Mouse (Mus musculus): ENCODE results near the gene Zscan12. TPM values are rescaled to one million over a fixed set of nuclear protein-coding genes. Genes with fewer than 3 reads are reported as not detected.

The Zscan12 gene
- polyA plus RNA-seq, 2 experiments, result 2.5 to 2.9 TPM

- H3K4me1 ChIP-seq (replicated peaks; ENCODE audit: control insufficient read depth in 2 of 2, insufficient read depth in 2 of 2, low read length in 1 of 2), result peaks cover 13 to 16% of the 10 kb centered on the region in 2 experiments
These were observed 45.6 kb downstream of the Zscan12 start for GRCm38 (mm10) chr13:21407969-21408804.

GRCm38 (mm10) chr13:21408805-21409459 is 46.3 kb downstream of the Zscan12 start:
- ATAC-seq (ENCODE audit: insufficient read depth), result no peak
- TF ChIP-seq CTCF (IDR thresholded peaks at IDR 0.05; ENCODE audit: low read depth), result no peak
- TF ChIP-seq EP300 (IDR thresholded peaks at IDR 0.05; ENCODE audit: low read depth), result no peak
- WGBS (ENCODE audit: insufficient replicate concordance), result 59% methylated on average over 11 of the region's 11 CpGs
- no peaks in the 10 kb centered on the region for H3K9me3 ChIP-seq (ENCODE audit: control insufficient read depth, low read length)
- H3K27ac ChIP-seq, result peak overlapping the region; percentile 49
- peaks cover 21% of the 10 kb centered on the region in 2 experiments for H3K4me1 ChIP-seq (replicated peaks; ENCODE audit: control insufficient read depth in 2 of 2, insufficient read depth in 2 of 2, low read length in 1 of 2)
- H3K9ac ChIP-seq (replicated peaks), result peak overlapping the region; percentile 79
- H3K36me3 ChIP-seq (replicated peaks; ENCODE audit: control insufficient read depth, insufficient read depth, low read depth), result no peaks in the 10 kb centered on the region
- DNase-seq (ENCODE audit: low read depth in 3 of 3, low spot score in 3 of 3), result no peak
- no peaks in the 10 kb centered on the region for H3K27me3 ChIP-seq (ENCODE audit: control insufficient read depth, insufficient read depth, low read length)
- peak overlapping the region; percentile 86 for H3K4me2 ChIP-seq (ENCODE audit: low read depth)
- peak overlapping the region; percentile 52 to 62 for H3K4me3 ChIP-seq (ENCODE audit: insufficient read depth in 1 of 2, low read depth in 2 of 2, low read length in 2 of 2)

More at GRCm38 (mm10) chr13:21407969-21408804, 45.6 kb downstream of the Zscan12 start:
- WGBS (ENCODE audit: insufficient replicate concordance), result 4% methylated on average over 27 of the region's 27 CpGs
- no peaks in the 10 kb centered on the region for H3K9me3 ChIP-seq (ENCODE audit: control insufficient read depth, low read length)
- H3K27me3 ChIP-seq (ENCODE audit: control insufficient read depth, insufficient read depth, low read length), result no peaks in the 10 kb centered on the region
- H3K9ac ChIP-seq (replicated peaks), result peak overlapping the region; percentile 79
- TF ChIP-seq CTCF (IDR thresholded peaks at IDR 0.05; ENCODE audit: low read depth) (no peak), EP300 (IDR thresholded peaks at IDR 0.05; ENCODE audit: low read depth) (no peak)
- ATAC-seq (ENCODE audit: insufficient read depth), result peak; percentile 80
- peak overlapping the region; percentile 86 for H3K4me2 ChIP-seq (ENCODE audit: low read depth)
- peak overlapping the region; percentile 49 for H3K27ac ChIP-seq
- DNase-seq (ENCODE audit: low read depth in 3 of 3, low spot score in 3 of 3), result peak; percentile 62 to 73 (median 71)
- no peaks in the 10 kb centered on the region for H3K36me3 ChIP-seq (replicated peaks; ENCODE audit: control insufficient read depth, insufficient read depth, low read depth)
- peak overlapping the region; percentile 52 to 62 for H3K4me3 ChIP-seq (ENCODE audit: insufficient read depth in 1 of 2, low read depth in 2 of 2, low read length in 2 of 2)

- H3K27me3 ChIP-seq (ENCODE audit: control insufficient read depth, insufficient read depth, low read length), result no peaks in the 10 kb centered on the region
- peak overlapping the region; percentile 71 for H3K4me2 ChIP-seq (ENCODE audit: low read depth)
- TF ChIP-seq EP300 (IDR thresholded peaks at IDR 0.05; ENCODE audit: low read depth) (no peak), CTCF (IDR thresholded peaks at IDR 0.05; ENCODE audit: low read depth) (no peak)
- peak; percentile 72 to 79 (median 73) for DNase-seq (ENCODE audit: low read depth in 3 of 3, low spot score in 3 of 3)
- peak overlapping the region; percentile 99 for H3K27ac ChIP-seq
- H3K9ac ChIP-seq (replicated peaks), result peak overlapping the region; percentile 63
- H3K4me3 ChIP-seq (ENCODE audit: insufficient read depth in 1 of 2, low read depth in 2 of 2, low read length in 2 of 2), result peak overlapping the region in 1 of 2 experiments; percentile 26; a peak in 2 of 4 replicates
- ATAC-seq (ENCODE audit: insufficient read depth), result peak; percentile 79
- H3K36me3 ChIP-seq (replicated peaks; ENCODE audit: control insufficient read depth, insufficient read depth, low read depth), result no peaks in the 10 kb centered on the region
- no peaks in the 10 kb centered on the region for H3K9me3 ChIP-seq (ENCODE audit: control insufficient read depth, low read length)
- peaks cover 56 to 63% of the 10 kb centered on the region in 2 experiments for H3K4me1 ChIP-seq (replicated peaks; ENCODE audit: control insufficient read depth in 2 of 2, insufficient read depth in 2 of 2, low read length in 1 of 2)
- 19% methylated on average over 15 of the region's 15 CpGs for WGBS (ENCODE audit: insufficient replicate concordance)
These were observed 51.9 kb downstream of the Zscan12 start for GRCm38 (mm10) chr13:21414231-21415212.

- Histone ChIP-seq H3K9ac (replicated peaks) (peak overlapping the region; percentile 63), H3K36me3 (replicated peaks; ENCODE audit: control insufficient read depth, insufficient read depth, low read depth) (no peaks in the 10 kb centered on the region), H3K9me3 (ENCODE audit: control insufficient read depth, low read length) (no peaks in the 10 kb centered on the region), H3K4me2 (ENCODE audit: low read depth) (peak overlapping the region; percentile 71), H3K27ac (peak overlapping the region; percentile 99), H3K4me1 (replicated peaks; ENCODE audit: control insufficient read depth in 2 of 2, insufficient read depth in 2 of 2, low read length in 1 of 2) (peaks cover 61 to 69% of the 10 kb centered on the region in 2 experiments), H3K4me3 (ENCODE audit: insufficient read depth in 1 of 2, low read depth in 2 of 2, low read length in 2 of 2) (peak overlapping the region in 1 of 2 experiments; percentile 26; a peak in 2 of 4 replicates), H3K27me3 (ENCODE audit: control insufficient read depth, insufficient read depth, low read length) (no peaks in the 10 kb centered on the region)
- 22% methylated on average over 4 of the region's 4 CpGs for WGBS (ENCODE audit: insufficient replicate concordance)
- TF ChIP-seq EP300 (IDR thresholded peaks at IDR 0.05; ENCODE audit: low read depth), result peak; percentile 22; the same call in 1 of the 2 replicates
- no peak for TF ChIP-seq CTCF (IDR thresholded peaks at IDR 0.05; ENCODE audit: low read depth)
- DNase-seq (ENCODE audit: low read depth in 3 of 3, low spot score in 3 of 3) (no peak), ATAC-seq (ENCODE audit: insufficient read depth) (peak; percentile 49; the same call in 1 of the 2 replicates)
These were observed 52.6 kb downstream of the Zscan12 start for GRCm38 (mm10) chr13:21415266-21415665.

All from liver, embryonic 14.5 days (tissue).